Mouse (Mus musculus) lung, adult 2 months (tissue): ENCODE measurements around the gene Bpifb1.

ENCODE experiments used
- CTCF ChIP-seq: fragments of 200-500 bp; IDR thresholded peaks from 2 replicates; pipeline ENCODE4 v1.5.1; 2011; ENCODE audit warnings: mild to moderate bottlenecking, low read length, control low read depth; ENCODE audit not compliant: insufficient read depth
- POLR2A ChIP-seq: fragments of 200-500 bp; IDR thresholded peaks from 2 replicates; pipeline ENCODE4 v1.6.1; 2011; ENCODE audit warnings: low read depth, mild to moderate bottlenecking, control low read depth, low read length, borderline replicate concordance; ENCODE audit errors: extremely low read depth

DNA sequence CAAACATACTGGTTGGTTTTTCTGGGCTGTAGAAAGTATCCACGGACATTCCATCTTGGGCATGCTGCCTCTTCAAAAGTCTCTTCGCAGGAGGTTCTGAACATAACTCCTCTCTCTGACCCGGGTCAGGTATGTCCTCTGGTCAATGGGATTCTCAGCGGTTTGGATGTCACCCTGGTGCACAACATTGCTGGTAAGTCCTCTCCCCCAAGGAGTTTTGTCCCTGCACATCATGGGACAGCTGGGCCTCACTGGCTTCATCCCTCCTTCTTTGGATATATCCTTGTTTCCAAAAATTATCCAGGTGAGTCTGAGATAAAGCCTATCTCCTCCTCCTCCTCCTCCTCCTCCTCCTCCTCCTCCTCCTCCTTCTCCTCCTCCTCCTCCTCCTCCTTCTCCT, 43.1 kb upstream of the Bpifb1 start:
- TF ChIP-seq POLR2A (no peak), CTCF (no peak)
